Mouse (Mus musculus): ENCODE data around the gene Gm49392. TPM values are rescaled to one million over a fixed set of nuclear protein-coding genes. Genes with fewer than 3 reads are reported as not detected.

The Gm49392 gene
- total RNA-seq, 2 experiments from 2014 or later = 0.23 TPM; not detected in 1

- no peak for DNase-seq (ENCODE audit: low spot score in 2 of 2)
- intact Hi-C loops (cut with DNase I) = no loop called here
Observed at GRCm38 (mm10) chr13:60802749-60803148, 93.9 kb downstream of the Gm49392 start, which contains the start of gene Ctsll3. Gene Ctsll3 (minus strand): TSS chr13:60802849.

Other genes starting within 250 kb of the Gm49392 start
- not detected for gene BC051665, start 110.5 kb downstream of the Gm49392 start, total RNA-seq (2021)
- not detected for gene Ctsll3, start 94.0 kb downstream of the Gm49392 start, total RNA-seq (2021)
- gene 4930486L24Rik, start 32.4 kb downstream of the Gm49392 start, total RNA-seq (2021) = not detected
- gene Ctla2b, start 553 bp upstream of the Gm49392 start, total RNA-seq (2021) = 1 to 10 TPM; 1.7 to 2.0 TPM
- gene Tpbpb, start 8.0 kb upstream of the Gm49392 start, total RNA-seq (2021) = not detected
- not detected for gene Gm49393, start 38.7 kb upstream of the Gm49392 start, total RNA-seq (2021)
- under 1 TPM in 1 of 2 experiments, not detected in 1; 0.99 TPM for gene Gm49391, start 39.7 kb upstream of the Gm49392 start, total RNA-seq (2021)
- 10 to 100 TPM; 22.0 to 22.9 TPM for gene Ctla2a, start 39.7 kb upstream of the Gm49392 start, total RNA-seq (2021)
- not detected for gene Tpbpa, start 45.1 kb upstream of the Gm49392 start, total RNA-seq (2021)
- gene Ctsj, start 109.1 kb upstream of the Gm49392 start, total RNA-seq (2021) = not detected
- gene Ctsq, start 143.7 kb upstream of the Gm49392 start, total RNA-seq (2021) = not detected